Mouse (Mus musculus): ENCODE measurements around the gene Etv5. TPM values are rescaled to one million over a fixed set of nuclear protein-coding genes. Genes with fewer than 3 reads are reported as not detected.

Etv5 gene
- polyA plus RNA-seq, 1 experiment from 2014 or later: 31.8 TPM

- Histone ChIP-seq H3K36me3 (peaks cover 3% of the 10 kb centered on the region; the same call in 1 of the 2 replicates), H3K4me1 (peaks cover 28% of the 10 kb centered on the region), H3K4me2 (replicated peaks) (peak overlapping the region; percentile 37), H3K4me3 (replicated peaks) (no peak overlapping the region), H3K27ac (replicated peaks) (peak overlapping the region; percentile 70), H3K9ac (no peak overlapping the region), H3K9me3 (replicated peaks) (no peaks in the 10 kb centered on the region), H3K27me3 (no peaks in the 10 kb centered on the region)
- ATAC-seq (ENCODE audit: insufficient number of reproducible peaks, low FRiP score, low TSS enrichment, low read depth): no peak
- WGBS: 6% methylated on average over 8 of the region's 8 CpGs
These were observed 10.1 kb downstream of the Etv5 start for GRCm38 (mm10) chr16:22429377-22429776.

- 3% methylated on average over 9 of the region's 9 CpGs for WGBS
- Histone ChIP-seq H3K4me2 (replicated peaks) (peak overlapping the region; percentile 37), H3K27ac (replicated peaks) (peak overlapping the region; percentile 70), H3K9ac (no peak overlapping the region), H3K4me1 (peaks cover 28% of the 10 kb centered on the region), H3K36me3 (peaks cover 3% of the 10 kb centered on the region; the same call in 1 of the 2 replicates), H3K27me3 (no peaks in the 10 kb centered on the region), H3K4me3 (replicated peaks) (peak overlapping the region; percentile 16; the same call in 1 of the 2 replicates), H3K9me3 (replicated peaks) (no peaks in the 10 kb centered on the region)
- ATAC-seq (ENCODE audit: insufficient number of reproducible peaks, low FRiP score, low TSS enrichment, low read depth): peak; percentile 84
These were observed 10.6 kb downstream of the Etv5 start for GRCm38 (mm10) chr16:22428853-22429341.

- peaks cover 3% of the 10 kb centered on the region; the same call in 1 of the 2 replicates for H3K36me3 ChIP-seq
- WGBS: 65% methylated on average over 7 of the region's 7 CpGs
- H3K4me3 ChIP-seq (replicated peaks): no peak overlapping the region
- H3K9me3 ChIP-seq (replicated peaks): no peaks in the 10 kb centered on the region
- no peak for ATAC-seq (ENCODE audit: insufficient number of reproducible peaks, low FRiP score, low TSS enrichment, low read depth)
- no peak overlapping the region for H3K4me2 ChIP-seq (replicated peaks)
- H3K4me1 ChIP-seq: peaks cover 28% of the 10 kb centered on the region
- H3K27ac ChIP-seq (replicated peaks): no peak overlapping the region
- H3K27me3 ChIP-seq: no peaks in the 10 kb centered on the region
- no peak overlapping the region for H3K9ac ChIP-seq
These were observed 12.7 kb downstream of the Etv5 start for GRCm38 (mm10) chr16:22426866-22427265.

GRCm38 (mm10) chr16:22422256-22422655, 17.3 kb downstream of the Etv5 start:
- Histone ChIP-seq H3K27me3 (no peaks in the 10 kb centered on the region), H3K9me3 (replicated peaks) (no peaks in the 10 kb centered on the region), H3K36me3 (peaks cover 8% of the 10 kb centered on the region; the same call in 1 of the 2 replicates), H3K27ac (replicated peaks) (no peak overlapping the region), H3K4me2 (replicated peaks) (no peak overlapping the region), H3K4me3 (replicated peaks) (no peak overlapping the region), H3K9ac (no peak overlapping the region), H3K4me1 (no peaks in the 10 kb centered on the region)
- no peak for ATAC-seq (ENCODE audit: insufficient number of reproducible peaks, low FRiP score, low TSS enrichment, low read depth)
- WGBS: 71% methylated on average over 5 of the region's 5 CpGs

GRCm38 (mm10) chr16:22417931-22418330, 21.6 kb downstream of the Etv5 start:
- Histone ChIP-seq H3K4me1 (no peaks in the 10 kb centered on the region), H3K4me3 (replicated peaks) (no peak overlapping the region), H3K4me2 (replicated peaks) (no peak overlapping the region), H3K9ac (no peak overlapping the region), H3K27me3 (no peaks in the 10 kb centered on the region), H3K36me3 (peaks cover 7% of the 10 kb centered on the region; the same call in 1 of the 2 replicates), H3K9me3 (replicated peaks) (no peaks in the 10 kb centered on the region), H3K27ac (replicated peaks) (no peak overlapping the region)
- ATAC-seq (ENCODE audit: insufficient number of reproducible peaks, low FRiP score, low TSS enrichment, low read depth): no peak
- WGBS: 89% methylated on average over 7 of the region's 7 CpGs

GRCm38 (mm10) chr16:22417044-22417443, 22.5 kb downstream of the Etv5 start:
- no peak overlapping the region for H3K27ac ChIP-seq (replicated peaks)
- 82% methylated on average over 8 of the region's 8 CpGs for WGBS
- H3K9me3 ChIP-seq (replicated peaks): no peaks in the 10 kb centered on the region
- H3K4me2 ChIP-seq (replicated peaks): no peak overlapping the region
- H3K36me3 ChIP-seq: peaks cover 7% of the 10 kb centered on the region; the same call in 1 of the 2 replicates
- no peak for ATAC-seq (ENCODE audit: insufficient number of reproducible peaks, low FRiP score, low TSS enrichment, low read depth)
- no peak overlapping the region for H3K4me3 ChIP-seq (replicated peaks)
- no peak overlapping the region for H3K9ac ChIP-seq
- H3K4me1 ChIP-seq: no peaks in the 10 kb centered on the region
- H3K27me3 ChIP-seq: no peaks in the 10 kb centered on the region

GRCm38 (mm10) chr16:22416140-22416848, 23.2 kb downstream of the Etv5 start:
- no peaks in the 10 kb centered on the region for H3K9me3 ChIP-seq (replicated peaks)
- H3K9ac ChIP-seq: no peak overlapping the region
- H3K27ac ChIP-seq (replicated peaks): no peak overlapping the region
- no peaks in the 10 kb centered on the region for H3K4me1 ChIP-seq
- H3K27me3 ChIP-seq: no peaks in the 10 kb centered on the region
- H3K36me3 ChIP-seq: peaks cover 7% of the 10 kb centered on the region; the same call in 1 of the 2 replicates
- H3K4me2 ChIP-seq (replicated peaks): no peak overlapping the region
- ATAC-seq (ENCODE audit: insufficient number of reproducible peaks, low FRiP score, low TSS enrichment, low read depth): no peak
- WGBS: 73% methylated on average over 6 of the region's 6 CpGs
- no peak overlapping the region for H3K4me3 ChIP-seq (replicated peaks)

- H3K4me3 ChIP-seq (replicated peaks): no peak overlapping the region
- H3K4me2 ChIP-seq (replicated peaks): no peak overlapping the region
These were observed 25.2 kb downstream of the Etv5 start for GRCm38 (mm10) chr16:22414205-22414754.

GRCm38 (mm10) chr16:22412459-22413229, 26.9 kb downstream of the Etv5 start:
- no peak overlapping the region for H3K9ac ChIP-seq
- H3K4me3 ChIP-seq (replicated peaks): no peak overlapping the region
- H3K4me2 ChIP-seq (replicated peaks): no peak overlapping the region
- 63% methylated on average over 16 of the region's 16 CpGs for WGBS
- H3K27me3 ChIP-seq: no peaks in the 10 kb centered on the region
- ATAC-seq (ENCODE audit: insufficient number of reproducible peaks, low FRiP score, low TSS enrichment, low read depth): no peak
- no peaks in the 10 kb centered on the region for H3K4me1 ChIP-seq
- no peak overlapping the region for H3K27ac ChIP-seq (replicated peaks)
- no peaks in the 10 kb centered on the region for H3K9me3 ChIP-seq (replicated peaks)
- peaks cover 6% of the 10 kb centered on the region; the same call in 1 of the 2 replicates for H3K36me3 ChIP-seq

More at GRCm38 (mm10) chr16:22414205-22414754, 25.2 kb downstream of the Etv5 start:
- Histone ChIP-seq H3K4me1 (no peaks in the 10 kb centered on the region), H3K9me3 (replicated peaks) (no peaks in the 10 kb centered on the region), H3K27me3 (no peaks in the 10 kb centered on the region), H3K36me3 (peaks cover 7% of the 10 kb centered on the region; the same call in 1 of the 2 replicates), H3K27ac (replicated peaks) (no peak overlapping the region), H3K9ac (no peak overlapping the region)
- ATAC-seq (ENCODE audit: insufficient number of reproducible peaks, low FRiP score, low TSS enrichment, low read depth): no peak
- WGBS: 81% methylated on average over 9 of the region's 9 CpGs

- Histone ChIP-seq H3K36me3 (no peaks in the 10 kb centered on the region), H3K4me3 (replicated peaks) (no peak overlapping the region), H3K9me3 (replicated peaks) (no peaks in the 10 kb centered on the region), H3K4me1 (no peaks in the 10 kb centered on the region), H3K27me3 (no peaks in the 10 kb centered on the region), H3K4me2 (replicated peaks) (no peak overlapping the region), H3K27ac (replicated peaks) (no peak overlapping the region), H3K9ac (no peak overlapping the region)
- no peak for ATAC-seq (ENCODE audit: insufficient number of reproducible peaks, low FRiP score, low TSS enrichment, low read depth)
- WGBS: 52% methylated on average over 11 of the region's 11 CpGs
These were observed 27.8 kb downstream of the Etv5 start for GRCm38 (mm10) chr16:22411764-22412163.

GRCm38 (mm10) chr16:22410000-22410399, 29.5 kb downstream of the Etv5 start:
- ATAC-seq (ENCODE audit: insufficient number of reproducible peaks, low FRiP score, low TSS enrichment, low read depth): no peak

More at GRCm38 (mm10) chr16:22410000-22410399, 29.5 kb downstream of the Etv5 start:
- no peak overlapping the region for H3K4me3 ChIP-seq (replicated peaks)
- H3K27me3 ChIP-seq: no peaks in the 10 kb centered on the region
- no peaks in the 10 kb centered on the region for H3K9me3 ChIP-seq (replicated peaks)
- H3K9ac ChIP-seq: no peak overlapping the region
- H3K4me1 ChIP-seq: peaks cover 7% of the 10 kb centered on the region; the same call in 1 of the 2 replicates
- no peak overlapping the region for H3K4me2 ChIP-seq (replicated peaks)
- no peak overlapping the region for H3K27ac ChIP-seq (replicated peaks)
- WGBS: 77% methylated on average over 5 of the region's 5 CpGs
- no peaks in the 10 kb centered on the region for H3K36me3 ChIP-seq

Measured in embryonic facial prominence, embryonic 15.5 days (tissue).